Mouse (Mus musculus) neural tube, embryonic 11.5 days (tissue): Measurements from ENCODE around the gene Gpr35. TPM values are rescaled to one million over a fixed set of nuclear protein-coding genes. Genes with fewer than 3 reads are reported as not detected.

Source experiments
- ATAC-seq: fragments of 200-750 bp; cut with Nextera tagmentation; 2 replicates; pipeline ENCODE4 v1.8.0; 2017; ENCODE audit warnings: moderate number of reproducible peaks, mild to moderate bottlenecking, moderate TSS enrichment, moderate library complexity; ENCODE audit not compliant: insufficient read depth, low FRiP score, low TSS enrichment
- DNase-seq: peaks from one replicate; pipeline ENCODE4 v3.0.0-alpha.2; 2015; ENCODE audit warnings: low spot score
- H3K27ac ChIP-seq: fragments of 300-500 bp; sonication (generic); 2 replicates; pipeline ENCODE4 v1.5.1; 2014; ENCODE audit warnings: low read depth, mild to moderate bottlenecking, low read length
- H3K27me3 ChIP-seq: fragments of 300-500 bp; sonication (generic); 2 replicates; pipeline ENCODE4 v1.6.1; 2014; ENCODE audit warnings: mild to moderate bottlenecking, low read length, mixed read lengths; ENCODE audit not compliant: control insufficient read depth, insufficient read depth
- H3K36me3 ChIP-seq: fragments of 300-500 bp; sonication (generic); 2 replicates; pipeline ENCODE4 v1.6.1; 2014; ENCODE audit warnings: mild to moderate bottlenecking, low read length, moderate library complexity, mixed read lengths; ENCODE audit not compliant: control insufficient read depth, insufficient read depth
- H3K4me1 ChIP-seq: fragments of 300-500 bp; sonication (generic); 2 replicates; pipeline ENCODE4 v1.6.1; 2014; ENCODE audit warnings: low read length, mixed read lengths; ENCODE audit not compliant: control insufficient read depth, insufficient read depth
- H3K4me2 ChIP-seq: fragments of 300-500 bp; sonication (generic); 2 replicates; pipeline ENCODE4 v1.6.1; 2014; ENCODE audit warnings: low read depth, mild to moderate bottlenecking, moderate library complexity
- H3K4me3 ChIP-seq: fragments of 300-500 bp; sonication (generic); 2 replicates; pipeline ENCODE4 v1.5.1; 2014; ENCODE audit warnings: low read depth, low read length
- H3K9ac ChIP-seq: fragments of 300-500 bp; sonication (generic); 2 replicates; pipeline ENCODE4 v1.6.1; 2014; ENCODE audit warnings: mild to moderate bottlenecking, low read length
- H3K9me3 ChIP-seq: fragments of 300-500 bp; sonication (generic); 2 replicates; pipeline ENCODE4 v1.6.1; 2016; ENCODE audit warnings: low read length; ENCODE audit not compliant: control insufficient read depth
- WGBS: fragments of 180-500 bp; shearing (Covaris S2); extraction: QIAGEN DNeasy Blood & Tissue Kit; methylation state at CpG from one replicate; pipeline ENCODE4 v1.1.7; 2014; 5-methylcytosine and 5-hydroxymethylcytosine counted together
- polyA plus RNA-seq: library from polyadenylated mRNA; unstranded; fragments of >200 nt; fragmentation: Nextera tagmentation; extraction: Ambion mirVana; gene quantifications from 2 replicates; pipeline ENCODE4 v1.2.1, GENCODE M21; 2014

The Gpr35 gene
- 0.13 and 0.55 TPM in 2 replicates for polyA plus RNA-seq

GRCm38 (mm10) chr1:92950607-92951006 is at the start of gene Gpr35:
TSS of gene Gpr35 (plus strand) at chr1:92950865.
- Histone ChIP-seq H3K4me3 (no peak within 1 kb of the TSS), H3K4me2 (no peak within 1 kb of the TSS), H3K27me3 (no peaks in the 10 kb centered on the region), H3K27ac (no peak within 1 kb of the TSS), H3K9ac (no peak within 1 kb of the TSS), H3K36me3 (peaks cover 9% of the 10 kb centered on the region), H3K4me1 (no peaks in the 10 kb centered on the region), H3K9me3 (no peaks in the 10 kb centered on the region)
- ATAC-seq: no peak
- WGBS: 84% methylated on average over 5 of the region's 5 CpGs
- DNase-seq: no peak

- Histone ChIP-seq H3K4me2 (peak within 1 kb of the TSS; percentile 45), H3K4me3 (peak within 1 kb of the TSS; percentile 10; the same call in 1 of the 2 replicates), H3K36me3 (no peaks in the 10 kb centered on the region), H3K9me3 (no peaks in the 10 kb centered on the region), H3K27ac (no peak within 1 kb of the TSS), H3K4me1 (peaks cover 8% of the 10 kb centered on the region; the same call in 1 of the 2 replicates), H3K27me3 (no peaks in the 10 kb centered on the region), H3K9ac (no peak within 1 kb of the TSS)
- ATAC-seq (peak; percentile 51; the same call in 1 of the 2 replicates), DNase-seq (peak; percentile 80)
- WGBS: 2% methylated on average over 15 of the region's 15 CpGs
Measured at GRCm38 (mm10) chr1:92902786-92903185, 47.9 kb upstream of the Gpr35 start, which contains the start of gene Ankmy1. TSS of gene Ankmy1 (minus strand) at chr1:92902906.

- Histone ChIP-seq H3K27me3 (no peaks in the 10 kb centered on the region), H3K4me3 (no peak overlapping the region), H3K36me3 (no peaks in the 10 kb centered on the region), H3K9me3 (no peaks in the 10 kb centered on the region), H3K27ac (no peak overlapping the region), H3K4me2 (no peak overlapping the region), H3K4me1 (peaks cover 10% of the 10 kb centered on the region; the same call in 1 of the 2 replicates), H3K9ac (no peak overlapping the region)
- WGBS: 76% methylated on average over 4 of the region's 4 CpGs
- DNase-seq: no peak
- ATAC-seq: no peak
Measured at GRCm38 (mm10) chr1:92903627-92904026, 47.0 kb upstream of the Gpr35 start.

GRCm38 (mm10) chr1:92905703-92906310 is 44.9 kb upstream of the Gpr35 start:
- H3K27me3 ChIP-seq: no peaks in the 10 kb centered on the region

GRCm38 (mm10) chr1:92906779-92907631 is 43.7 kb upstream of the Gpr35 start, which contains the start of gene Dusp28:
TSS of gene Dusp28 (plus strand) at chr1:92906981.
- DNase-seq: peak; percentile 90
- H3K36me3 ChIP-seq: no peaks in the 10 kb centered on the region
- under 1% methylated on average over 81 of the region's 81 CpGs for WGBS

More at GRCm38 (mm10) chr1:92905703-92906310, 44.9 kb upstream of the Gpr35 start:
- Histone ChIP-seq H3K36me3 (no peaks in the 10 kb centered on the region), H3K4me1 (peaks cover 16% of the 10 kb centered on the region), H3K27ac (no peak overlapping the region), H3K9me3 (no peaks in the 10 kb centered on the region), H3K4me2 (no peak overlapping the region), H3K4me3 (no peak overlapping the region), H3K9ac (no peak overlapping the region)
- DNase-seq: no peak
- no peak for ATAC-seq
- 83% methylated on average over 2 of the region's 2 CpGs for WGBS

GRCm38 (mm10) chr1:92907632-92908360 is 42.9 kb upstream of the Gpr35 start:
- Histone ChIP-seq H3K4me3 (peak overlapping the region; percentile 78), H3K27ac (no peak overlapping the region), H3K4me2 (peak overlapping the region; percentile 68), H3K9ac (peak overlapping the region; percentile 60), H3K36me3 (no peaks in the 10 kb centered on the region), H3K4me1 (peaks cover 31% of the 10 kb centered on the region), H3K27me3 (no peaks in the 10 kb centered on the region), H3K9me3 (no peaks in the 10 kb centered on the region)
- WGBS: 46% methylated on average over 20 of the region's 20 CpGs
- ATAC-seq (no peak), DNase-seq (no peak)

More at GRCm38 (mm10) chr1:92906779-92907631, 43.7 kb upstream of the Gpr35 start, which contains the start of gene Dusp28:
- Histone ChIP-seq H3K4me1 (peaks cover 23% of the 10 kb centered on the region), H3K4me2 (peak within 1 kb of the TSS; percentile 68), H3K27me3 (no peaks in the 10 kb centered on the region), H3K9me3 (no peaks in the 10 kb centered on the region), H3K27ac (peak within 1 kb of the TSS; percentile 74; the same call in 1 of the 2 replicates), H3K9ac (peak within 1 kb of the TSS; percentile 75), H3K4me3 (peak within 1 kb of the TSS; percentile 78)
- peak; percentile 86 for ATAC-seq

GRCm38 (mm10) chr1:92908664-92909063 is 42.0 kb upstream of the Gpr35 start:
- Histone ChIP-seq H3K36me3 (no peaks in the 10 kb centered on the region), H3K4me3 (no peak overlapping the region), H3K27ac (no peak overlapping the region), H3K9ac (no peak overlapping the region), H3K4me2 (no peak overlapping the region), H3K27me3 (no peaks in the 10 kb centered on the region), H3K9me3 (no peaks in the 10 kb centered on the region), H3K4me1 (peaks cover 30% of the 10 kb centered on the region)
- DNase-seq (no peak), ATAC-seq (no peak)
- WGBS: 92% methylated on average over 3 of the region's 3 CpGs

- ATAC-seq (no peak), DNase-seq (peak; percentile 35)
- Histone ChIP-seq H3K36me3 (no peaks in the 10 kb centered on the region), H3K9me3 (no peaks in the 10 kb centered on the region), H3K9ac (no peak overlapping the region), H3K27ac (no peak overlapping the region), H3K27me3 (no peaks in the 10 kb centered on the region), H3K4me3 (no peak overlapping the region), H3K4me1 (peaks cover 30% of the 10 kb centered on the region), H3K4me2 (no peak overlapping the region)
- WGBS: 79% methylated on average over 4 of the region's 4 CpGs
Measured at GRCm38 (mm10) chr1:92909068-92909467, 41.6 kb upstream of the Gpr35 start.
